Mouse (Mus musculus) layer of hippocampus, adult 9-11 months (tissue): ENCODE data around the gene Cdkn1c.
A peak's percentile ranks its signal among the peaks of the same experiment; 100 is the strongest.

Experiments used
- DNase-seq: peaks from one replicate; pipeline ENCODE4 v3.0.0; 2022

The Cdkn1c gene

GRCm38 (mm10) chr7:143469946-143470345 is 9.1 kb upstream of the Cdkn1c start:
- peak; percentile 36 for DNase-seq

- no peak for DNase-seq
Measured at GRCm38 (mm10) chr7:143467714-143468113, 6.9 kb upstream of the Cdkn1c start.

- DNase-seq = peak; percentile 52
Measured at GRCm38 (mm10) chr7:143466099-143466677, 5.3 kb upstream of the Cdkn1c start.

- no peak for DNase-seq
Measured at GRCm38 (mm10) chr7:143464811-143465560, 4.1 kb upstream of the Cdkn1c start.

GRCm38 (mm10) chr7:143463865-143464415 is 3.1 kb upstream of the Cdkn1c start:
- no peak for DNase-seq

- no peak for DNase-seq
Measured at GRCm38 (mm10) chr7:143462516-143462915, 1.7 kb upstream of the Cdkn1c start.

GRCm38 (mm10) chr7:143461920-143462319 is 1.1 kb upstream of the Cdkn1c start:
- no peak for DNase-seq

GRCm38 (mm10) chr7:143461294-143461870 is 532 bp upstream of the Cdkn1c start:
- DNase-seq = no peak

- no peak for DNase-seq
Measured at GRCm38 (mm10) chr7:143460217-143460834, 524 bp downstream of the Cdkn1c start.

- no peak for DNase-seq
Measured at GRCm38 (mm10) chr7:143459332-143460211, 1.3 kb downstream of the Cdkn1c start.

- no peak for DNase-seq
Measured at GRCm38 (mm10) chr7:143458963-143459331, 1.9 kb downstream of the Cdkn1c start.

GRCm38 (mm10) chr7:143447130-143447529 is 13.7 kb downstream of the Cdkn1c start:
- DNase-seq = no peak

- no peak for DNase-seq
Measured at GRCm38 (mm10) chr7:143445651-143446460, 15.0 kb downstream of the Cdkn1c start.

GRCm38 (mm10) chr7:143444955-143445648 is 15.7 kb downstream of the Cdkn1c start:
- DNase-seq = no peak

- no peak for DNase-seq
Measured at GRCm38 (mm10) chr7:143444580-143444954, 16.3 kb downstream of the Cdkn1c start.

GRCm38 (mm10) chr7:143438965-143439364 is 21.9 kb downstream of the Cdkn1c start:
- no peak for DNase-seq

- no peak for DNase-seq
Measured at GRCm38 (mm10) chr7:143437894-143438581, 22.8 kb downstream of the Cdkn1c start.

- DNase-seq = no peak
Measured at GRCm38 (mm10) chr7:143437231-143437893, 23.5 kb downstream of the Cdkn1c start.

- no peak for DNase-seq
Measured at GRCm38 (mm10) chr7:143433331-143433730, 27.5 kb downstream of the Cdkn1c start.

GRCm38 (mm10) chr7:143432631-143433030 is 28.2 kb downstream of the Cdkn1c start:
- DNase-seq = no peak
